Mouse (Mus musculus) kidney, adult 2 months (tissue): ENCODE data around the gene Gabrd. TPM values are rescaled to one million over a fixed set of nuclear protein-coding genes. Genes with fewer than 3 reads are reported as not detected.
A peak's percentile ranks its signal among the peaks of the same experiment; 100 is the strongest.

Experiments used
- DNase-seq: peaks from one replicate; pipeline ENCODE4 v3.0.0; 2021
- H3K27ac ChIP-seq: fragments of 200-500 bp; 2 replicates; pipeline ENCODE4 v1.5.1; 2012; ENCODE audit warnings: low read depth, low read length, control low read depth, inconsistent platforms; ENCODE audit not compliant: insufficient read depth
- H3K27me3 ChIP-seq: fragments of 200-500 bp; replicated peaks from 2 replicates; pipeline ENCODE4 v1.6.1; 2012; ENCODE audit warnings: mild to moderate bottlenecking, moderate library complexity, low read length, inconsistent platforms; ENCODE audit not compliant: control insufficient read depth, insufficient read depth
- H3K36me3 ChIP-seq: fragments of 200-500 bp; 2 replicates; pipeline ENCODE4 v1.6.1; 2012; ENCODE audit warnings: mild to moderate bottlenecking, moderate library complexity, low read length, inconsistent platforms; ENCODE audit not compliant: control insufficient read depth, insufficient read depth
- H3K4me1 ChIP-seq: fragments of 200-500 bp; 2 replicates; pipeline ENCODE4 v1.6.1; 2011; ENCODE audit warnings: low read length; ENCODE audit not compliant: control insufficient read depth, insufficient read depth
- H3K4me3 ChIP-seq: fragments of 200-500 bp; 2 replicates; pipeline ENCODE4 v1.5.1; 2011; ENCODE audit warnings: mild to moderate bottlenecking, low read depth, low read length, control low read depth; ENCODE audit not compliant: insufficient read depth
- CTCF ChIP-seq: fragments of 200-500 bp; conservative IDR thresholded peaks from 2 replicates; pipeline ENCODE4 v1.5.1; 2011; ENCODE audit warnings: low read depth, mild to moderate bottlenecking, control low read depth, low read length, moderate library complexity, mixed read lengths; ENCODE audit not compliant: insufficient read depth, insufficient read length
- POLR2A ChIP-seq: fragments of 200-500 bp; IDR thresholded peaks from one replicate; pipeline ENCODE4 v1.6.1; 2011; ENCODE audit warnings: low read depth, low read length, control low read depth
- WGBS: fragments of 180-500 bp; shearing (Covaris S2); methylation state at CpG from one replicate; pipeline ENCODE4 v1.1.7; 2018; 5-methylcytosine and 5-hydroxymethylcytosine counted together
- polyA plus RNA-seq: library from polyadenylated mRNA; depleted of rRNA; stranded (reverse); fragments of >200 nt; gene quantifications from 2 replicates; pipeline ENCODE4 v1.2.3, GENCODE M21; 2012

Gabrd gene
- polyA plus RNA-seq, 1 experiment = 0.47 TPM

DNA sequence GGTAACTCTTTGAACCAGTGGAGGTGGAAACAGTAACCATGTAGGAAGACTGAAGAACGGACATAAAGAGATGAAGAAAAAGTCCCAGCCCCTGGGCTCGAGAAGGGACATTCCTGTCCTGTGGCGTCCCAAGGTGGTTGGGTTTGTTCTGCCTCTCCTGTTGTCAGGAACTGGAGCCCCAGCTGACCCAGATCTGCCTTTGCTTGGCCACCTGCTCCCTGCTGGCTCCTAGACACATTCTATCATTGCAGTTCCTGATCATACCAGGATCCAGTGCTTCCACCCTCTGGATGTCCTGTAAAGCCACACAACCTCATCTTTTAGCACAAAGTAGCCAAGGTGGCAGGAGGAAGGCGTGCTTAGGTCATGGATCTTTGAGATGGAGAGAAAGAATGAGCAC lies 14.6 kb downstream of the Gabrd start:
- 85% methylated on average over 4 of the region's 4 CpGs for WGBS
- H3K4me1 ChIP-seq = no peaks in the 10 kb centered on the region
- no peak for TF ChIP-seq POLR2A
- TF ChIP-seq CTCF = no peak
- no peak for DNase-seq
- H3K4me3 ChIP-seq = no peak overlapping the region
- H3K27me3 ChIP-seq = no peaks in the 10 kb centered on the region
- no peak overlapping the region for H3K27ac ChIP-seq
- no peaks in the 10 kb centered on the region for H3K36me3 ChIP-seq

DNA sequence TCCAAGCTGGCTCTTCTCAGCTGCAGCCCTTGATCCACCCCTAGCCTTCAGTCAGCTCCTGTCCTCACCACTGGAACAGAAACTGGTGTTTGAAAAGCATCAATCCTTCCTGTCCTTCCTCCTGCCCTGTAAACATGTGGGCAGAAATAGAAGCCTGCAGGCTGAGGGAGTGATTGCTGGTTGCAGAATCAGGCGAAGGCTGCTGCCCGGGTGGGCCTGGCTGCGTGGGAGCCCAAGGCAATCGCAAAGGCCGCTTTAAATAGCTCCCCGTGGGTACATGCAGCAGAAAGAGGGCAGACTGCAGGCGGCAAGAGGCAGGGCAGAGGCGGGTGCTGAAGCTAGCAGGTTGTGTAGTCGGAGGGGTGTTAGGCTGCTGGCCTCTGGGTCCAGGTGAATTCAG lies 15.2 kb downstream of the Gabrd start:
- TF ChIP-seq POLR2A (no peak), CTCF (no peak)
- Histone ChIP-seq H3K27ac (no peak overlapping the region), H3K4me3 (no peak overlapping the region), H3K4me1 (no peaks in the 10 kb centered on the region), H3K36me3 (no peaks in the 10 kb centered on the region), H3K27me3 (no peaks in the 10 kb centered on the region)
- 39% methylated on average over 9 of the region's 9 CpGs for WGBS
- no peak for DNase-seq

DNA sequence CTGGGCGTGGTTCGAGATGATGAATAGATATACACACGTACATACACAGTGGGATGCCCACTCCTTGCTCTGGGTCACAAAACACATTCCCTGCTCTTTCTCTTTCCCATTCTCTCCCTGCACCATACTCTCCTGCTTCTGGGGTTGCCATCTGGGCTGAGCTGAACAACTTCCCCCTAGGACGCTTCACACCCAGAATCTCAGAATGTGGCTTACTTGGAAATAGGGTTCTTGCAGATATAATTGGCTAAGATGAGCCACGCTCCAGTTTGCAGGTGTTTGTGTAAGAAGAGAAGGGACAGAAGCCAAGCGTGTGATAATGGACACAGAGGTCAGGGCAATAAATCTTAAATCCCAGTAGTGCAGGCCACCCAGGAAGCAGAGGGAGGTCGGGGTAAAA lies 15.9 kb downstream of the Gabrd start:
- no peaks in the 10 kb centered on the region for H3K4me1 ChIP-seq
- H3K4me3 ChIP-seq = no peak overlapping the region
- no peaks in the 10 kb centered on the region for H3K36me3 ChIP-seq
- H3K27me3 ChIP-seq = no peaks in the 10 kb centered on the region
- WGBS = 37% methylated on average over 7 of the region's 7 CpGs
- TF ChIP-seq POLR2A (no peak), CTCF (no peak)
- H3K27ac ChIP-seq = no peak overlapping the region
- no peak for DNase-seq

DNA sequence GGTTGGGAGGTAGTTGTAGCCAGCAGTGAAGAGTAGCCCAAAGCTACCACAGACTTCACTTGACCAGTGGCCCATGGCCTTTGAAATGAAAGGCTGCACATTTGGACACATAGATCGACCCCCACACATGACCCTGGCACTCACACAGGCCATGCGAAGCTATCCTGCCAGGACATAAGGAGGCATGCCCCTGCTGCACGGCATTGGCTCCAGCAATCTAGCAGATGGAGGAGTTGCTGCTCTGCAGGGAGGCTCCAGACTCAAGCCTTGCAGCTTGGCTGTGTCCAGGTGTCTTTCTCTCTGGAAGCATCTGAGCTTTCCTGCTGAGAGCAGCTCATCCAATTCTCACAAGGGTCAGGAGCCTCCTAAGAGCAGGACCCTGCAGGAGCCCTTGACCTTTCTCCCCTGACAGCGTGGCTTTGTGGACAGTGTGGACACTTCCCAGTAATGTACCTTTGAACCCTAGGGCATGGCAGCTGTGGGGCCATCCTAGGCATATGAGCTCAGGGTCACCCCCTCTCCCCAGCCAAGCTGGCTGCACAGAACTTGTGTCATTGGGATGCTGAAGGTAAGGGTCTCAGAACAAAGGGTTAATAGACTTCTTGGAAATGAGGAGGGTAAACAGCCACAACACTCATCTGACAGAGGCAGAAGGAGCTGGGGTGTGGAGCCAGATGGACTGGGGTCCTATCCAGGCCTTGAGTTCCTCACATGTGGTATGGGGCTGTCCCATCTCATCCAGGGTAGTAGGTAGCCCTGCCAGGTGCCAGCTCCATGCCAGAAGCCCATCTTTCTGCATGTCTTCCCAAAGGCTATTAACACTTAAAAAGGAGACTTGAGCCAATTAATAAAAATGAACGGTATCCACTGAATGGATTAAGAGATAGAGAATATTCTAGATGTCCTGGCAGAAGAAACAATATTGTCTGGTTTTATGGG lies 25.8 kb downstream of the Gabrd start:
- Histone ChIP-seq H3K27ac (no peak overlapping the region), H3K27me3 (no peaks in the 10 kb centered on the region), H3K4me1 (peaks cover 12% of the 10 kb centered on the region), H3K4me3 (no peak overlapping the region), H3K36me3 (no peaks in the 10 kb centered on the region)
- WGBS = 66% methylated on average over 5 of the region's 5 CpGs
- TF ChIP-seq CTCF (no peak), POLR2A (no peak)
- DNase-seq = peak; percentile 71

DNA sequence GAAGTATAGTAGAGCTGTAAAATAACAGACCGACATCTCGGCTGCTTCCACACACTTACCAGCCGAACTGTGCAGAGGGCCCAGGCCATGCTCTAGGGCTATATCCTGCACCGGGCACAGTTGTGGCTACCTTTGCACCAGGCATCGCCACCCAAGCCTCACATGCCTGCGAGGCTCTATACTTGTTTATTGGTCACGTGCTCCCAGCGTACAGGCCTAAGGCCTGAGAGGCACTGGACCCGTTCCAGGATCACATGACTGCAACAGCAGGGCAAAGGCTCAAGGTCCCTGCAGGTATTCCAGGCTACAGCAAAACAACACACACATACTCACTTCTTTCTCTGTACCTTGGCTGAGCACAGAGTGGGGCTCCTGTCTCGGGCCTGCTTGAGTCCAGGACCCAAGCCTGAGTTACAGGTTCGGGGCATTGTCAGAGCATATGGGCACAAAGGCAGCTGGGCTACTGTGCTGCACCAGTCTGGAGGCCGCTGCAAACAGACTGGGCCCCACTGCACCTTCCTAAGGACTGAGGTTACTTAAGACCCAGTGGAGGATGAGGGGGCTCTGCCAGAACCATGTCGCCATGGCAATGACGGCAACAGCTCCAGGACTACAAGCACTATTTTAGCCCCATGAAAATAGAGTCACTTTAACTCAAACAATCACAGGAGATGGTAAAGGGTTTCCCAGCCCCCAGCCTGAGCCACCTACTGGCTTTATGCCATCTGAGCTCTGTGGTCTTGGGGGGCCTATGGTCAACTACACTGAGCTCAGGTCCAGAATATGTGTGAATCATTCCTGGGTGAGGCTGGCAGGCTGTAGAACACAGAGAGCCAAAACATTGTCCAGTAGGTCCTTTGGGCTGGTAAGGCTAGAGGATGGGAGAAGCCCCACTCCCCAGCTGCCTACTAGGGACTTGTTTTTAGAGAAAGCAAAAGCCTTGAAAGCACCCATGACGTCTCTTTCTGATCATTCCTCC lies 26.9 kb downstream of the Gabrd start:
- H3K27ac ChIP-seq = peak overlapping the region; percentile 92
- DNase-seq = peak; percentile 97
- TF ChIP-seq POLR2A (no peak), CTCF (no peak)
- 49% methylated on average over 15 of the region's 15 CpGs for WGBS
- H3K4me3 ChIP-seq = no peak overlapping the region
- peaks cover 12% of the 10 kb centered on the region for H3K4me1 ChIP-seq
- no peaks in the 10 kb centered on the region for H3K36me3 ChIP-seq
- no peaks in the 10 kb centered on the region for H3K27me3 ChIP-seq

DNA sequence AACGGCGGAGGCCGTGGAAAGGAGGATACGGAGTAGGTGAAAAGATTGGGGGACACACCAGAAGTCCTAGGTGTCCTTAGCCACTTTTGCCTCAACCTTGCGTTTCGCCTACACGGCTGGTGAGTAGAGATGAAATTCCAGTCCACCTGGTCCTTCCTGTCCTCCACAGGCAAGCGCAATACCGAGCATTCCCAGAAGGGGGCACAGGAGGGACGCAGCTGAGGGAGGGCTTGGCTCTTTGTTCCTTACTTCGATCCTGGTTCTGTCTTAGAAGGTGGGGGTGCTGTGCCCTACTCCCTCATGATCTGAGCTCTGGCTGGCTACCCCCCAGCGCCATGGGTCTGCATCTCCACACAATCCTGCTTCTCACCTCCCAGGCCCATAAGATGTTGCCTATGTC lies 29.2 kb downstream of the Gabrd start:
- Histone ChIP-seq H3K27ac (no peak overlapping the region), H3K4me1 (peaks cover 12% of the 10 kb centered on the region), H3K4me3 (no peak overlapping the region), H3K36me3 (no peaks in the 10 kb centered on the region), H3K27me3 (no peaks in the 10 kb centered on the region)
- TF ChIP-seq POLR2A (no peak), CTCF (peak; percentile 97)
- WGBS = 33% methylated on average over 12 of the region's 12 CpGs
- peak; percentile 87 for DNase-seq

DNA sequence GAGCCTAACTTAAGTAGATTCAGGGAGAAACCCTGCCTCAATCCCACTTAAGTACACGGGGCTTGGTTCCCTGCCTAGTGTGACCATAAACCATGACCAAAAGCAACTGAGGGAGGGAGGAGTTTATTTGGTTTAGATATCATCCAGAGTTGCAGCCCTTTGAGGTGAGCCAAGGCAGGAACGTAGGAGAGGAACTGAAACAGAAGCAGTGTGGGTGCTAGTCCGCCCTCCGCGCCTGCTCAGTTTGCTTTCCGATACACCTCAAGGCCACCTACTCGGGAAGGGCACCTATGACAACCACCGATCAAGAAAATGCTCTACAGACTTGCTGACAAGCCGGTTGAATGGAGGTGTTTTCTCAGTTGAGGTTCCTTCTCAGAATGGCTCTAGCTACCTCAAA lies 30.2 kb downstream of the Gabrd start:
- no peaks in the 10 kb centered on the region for H3K36me3 ChIP-seq
- no peak overlapping the region for H3K4me3 ChIP-seq
- TF ChIP-seq POLR2A = no peak
- no peak for TF ChIP-seq CTCF
- H3K27ac ChIP-seq = no peak overlapping the region
- peaks cover 12% of the 10 kb centered on the region for H3K4me1 ChIP-seq
- WGBS = 80% methylated on average over 9 of the region's 9 CpGs
- H3K27me3 ChIP-seq = no peaks in the 10 kb centered on the region
- DNase-seq = no peak
